Mouse (Mus musculus): Measurements from ENCODE around the gene Upf2.
"Not testable (repeated sequence)": the region's sequence is repeated elsewhere in the genome, so short reads cannot be mapped to it uniquely, and the experiment has no call there.

DNA sequence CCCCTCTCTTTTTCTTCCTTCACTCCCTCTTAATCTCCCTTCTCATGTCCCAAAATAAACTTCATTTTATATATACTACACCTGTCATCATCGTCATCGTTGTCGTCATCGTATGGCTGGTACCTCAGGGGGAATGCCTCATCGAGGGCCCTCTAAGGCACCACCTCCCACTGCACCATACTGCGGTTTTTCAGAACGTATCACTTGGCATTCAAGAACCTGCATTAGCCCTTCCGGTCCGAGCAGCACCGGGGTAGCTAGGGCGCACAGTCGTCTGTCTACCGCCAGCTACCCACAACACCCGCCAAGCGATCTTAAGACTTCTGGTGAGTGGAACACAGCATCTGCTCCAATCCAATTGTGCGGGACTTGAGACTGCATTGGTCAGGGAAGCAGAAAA is 138.7 kb downstream of the Upf2 start:
- not testable (repeated sequence) for TF ChIP-seq GATA1, TAL1 (IDR thresholded peaks at IDR 0.05; ENCODE audit: low read length)

Data from erythroblast, embryonic 14.5 days (primary cell).